Mouse (Mus musculus) forebrain, embryonic 14.5 days (tissue): ENCODE measurements at regions not wholly inside any gene's neighbourhood (a gene's known extent, or its start where the extent isn't known, plus 50 kb on each side); places are given as distances from the start of the nearest gene placed in this dataset.
A peak's percentile ranks its signal among the peaks of the same experiment; 100 is the strongest.

Source experiments
- ATAC-seq: fragments of 200-750 bp; cut with Nextera tagmentation; 2 replicates; pipeline ENCODE4 v1.8.0; 2017; ENCODE audit warnings: mild to moderate bottlenecking, moderate library complexity
- DNase-seq: peaks from one replicate; pipeline ENCODE4 v3.0.0-alpha.2; 2015; ENCODE audit warnings: low spot score
- H3K27ac ChIP-seq: fragments of 300-500 bp; sonication (generic); 2 replicates; pipeline ENCODE4 v1.5.1; 2014; ENCODE audit warnings: low read depth, mild to moderate bottlenecking, control low read depth, low read length, moderate library complexity
- H3K27me3 ChIP-seq: fragments of 300-500 bp; sonication (generic); replicated peaks from 2 replicates; pipeline ENCODE4 v1.6.1; 2014; ENCODE audit warnings: low read length, control low read depth, mixed read lengths; ENCODE audit not compliant: control insufficient read depth, insufficient read depth
- H3K36me3 ChIP-seq: fragments of 300-500 bp; sonication (generic); 2 replicates; pipeline ENCODE4 v1.6.1; 2014; ENCODE audit warnings: low read length, control low read depth; ENCODE audit not compliant: control insufficient read depth, insufficient read depth
- H3K4me1 ChIP-seq: fragments of 300-500 bp; sonication (generic); 2 replicates; pipeline ENCODE4 v1.6.1; 2014; ENCODE audit warnings: antibody characterized with exemption, low read length, control low read depth; ENCODE audit not compliant: control insufficient read depth, insufficient read depth
- H3K4me2 ChIP-seq: fragments of 300-500 bp; sonication (generic); 2 replicates; pipeline ENCODE4 v1.6.1; 2014; ENCODE audit warnings: mild to moderate bottlenecking, control low read depth, low read length
- H3K4me3 ChIP-seq: fragments of 300-500 bp; sonication (generic); 2 replicates; pipeline ENCODE4 v1.5.1; 2014; ENCODE audit warnings: low read depth, low read length, control low read depth
- H3K9ac ChIP-seq: fragments of 300-500 bp; sonication (generic); 2 replicates; pipeline ENCODE4 v1.6.1; 2014; ENCODE audit warnings: mild to moderate bottlenecking, low read length, control low read depth, moderate library complexity
- H3K9me3 ChIP-seq: fragments of 300-500 bp; sonication (generic); replicated peaks from 2 replicates; pipeline ENCODE4 v1.6.1; 2016; ENCODE audit warnings: low read length, control low read depth, mixed read lengths; ENCODE audit not compliant: control insufficient read depth
- WGBS: fragments of 180-500 bp; shearing (Covaris S2); extraction: QIAGEN DNeasy Blood & Tissue Kit; methylation state at CpG from one replicate; pipeline ENCODE4 v1.1.7; 2014; 5-methylcytosine and 5-hydroxymethylcytosine counted together

DNA sequence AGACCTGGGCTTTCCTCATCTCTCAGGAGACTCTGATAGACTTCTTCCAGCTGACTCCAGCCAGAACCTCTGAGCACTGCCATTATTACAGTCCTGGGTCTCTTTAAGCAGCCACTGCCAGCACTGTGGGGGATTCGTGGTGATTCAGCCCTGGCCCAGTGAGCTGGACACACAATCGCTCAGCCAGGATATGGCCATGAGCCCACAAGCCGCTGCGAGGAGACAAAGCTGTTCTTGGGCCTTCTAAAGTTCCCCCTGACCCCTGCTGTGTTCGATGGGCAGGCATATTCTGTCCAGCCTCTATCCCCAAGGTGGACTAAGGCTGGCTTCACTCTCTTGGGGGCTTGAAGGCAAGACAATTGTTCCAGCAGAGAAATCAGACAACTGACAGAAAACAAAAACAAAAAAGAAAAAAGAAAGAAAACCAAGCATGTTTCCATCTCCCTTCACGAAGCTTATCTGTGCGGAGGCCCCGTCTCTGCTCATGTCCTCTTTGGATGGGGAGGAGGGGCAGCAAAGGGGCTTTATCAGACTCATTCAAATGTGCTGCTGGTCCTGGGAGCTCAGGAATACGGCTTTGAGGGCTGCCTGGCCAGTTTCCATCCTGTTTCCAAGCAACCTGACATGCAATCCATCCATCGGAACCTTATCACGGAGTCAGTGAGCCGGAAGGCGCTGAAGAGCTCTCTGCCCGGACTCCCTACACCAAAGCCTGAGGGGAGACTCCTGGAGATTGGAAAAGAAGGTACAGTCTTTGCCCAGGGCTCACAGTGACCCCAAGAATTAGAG lies 362.0 kb downstream of the Sox9 start:
- Histone ChIP-seq H3K9ac (no peak overlapping the region), H3K9me3 (no peaks in the 10 kb centered on the region), H3K4me1 (peaks cover 33% of the 10 kb centered on the region), H3K27ac (peak overlapping the region; percentile 74), H3K4me2 (peak overlapping the region; percentile 38), H3K4me3 (no peak overlapping the region), H3K27me3 (no peaks in the 10 kb centered on the region), H3K36me3 (no peaks in the 10 kb centered on the region)
- peak; percentile 88 for ATAC-seq
- peak; percentile 91 for DNase-seq
- WGBS: 5% methylated on average over 14 of the region's 14 CpGs

DNA sequence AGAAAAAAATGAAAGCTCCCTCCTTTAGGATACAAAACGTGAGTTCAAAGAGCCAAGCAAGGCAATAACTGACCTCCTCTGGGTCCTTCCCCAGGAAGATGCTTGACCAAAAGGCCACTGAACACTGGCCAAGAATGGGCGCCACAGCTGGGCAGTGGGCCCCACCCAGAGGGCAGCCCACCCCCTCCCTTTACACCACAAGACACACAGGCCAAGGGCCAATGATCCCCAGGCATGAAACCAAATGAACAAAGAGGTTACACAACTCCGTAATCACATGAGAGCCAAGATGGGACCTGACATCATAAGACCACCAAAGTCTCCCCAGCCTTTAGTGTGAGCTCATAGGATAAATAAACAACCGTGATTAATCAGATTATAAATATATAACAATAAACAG lies 363.7 kb downstream of the Sox9 start:
- H3K27ac ChIP-seq: no peak overlapping the region
- no peaks in the 10 kb centered on the region for H3K27me3 ChIP-seq
- H3K9me3 ChIP-seq: no peaks in the 10 kb centered on the region
- H3K36me3 ChIP-seq: no peaks in the 10 kb centered on the region
- whole genome bisulfite sequencing: 81% methylated on average over 4 of the region's 4 CpGs
- no peak overlapping the region for H3K4me2 ChIP-seq
- no peak overlapping the region for H3K9ac ChIP-seq
- ATAC-seq (no peak), DNase-seq (no peak)
- no peak overlapping the region for H3K4me3 ChIP-seq
- H3K4me1 ChIP-seq: peaks cover 27% of the 10 kb centered on the region

DNA sequence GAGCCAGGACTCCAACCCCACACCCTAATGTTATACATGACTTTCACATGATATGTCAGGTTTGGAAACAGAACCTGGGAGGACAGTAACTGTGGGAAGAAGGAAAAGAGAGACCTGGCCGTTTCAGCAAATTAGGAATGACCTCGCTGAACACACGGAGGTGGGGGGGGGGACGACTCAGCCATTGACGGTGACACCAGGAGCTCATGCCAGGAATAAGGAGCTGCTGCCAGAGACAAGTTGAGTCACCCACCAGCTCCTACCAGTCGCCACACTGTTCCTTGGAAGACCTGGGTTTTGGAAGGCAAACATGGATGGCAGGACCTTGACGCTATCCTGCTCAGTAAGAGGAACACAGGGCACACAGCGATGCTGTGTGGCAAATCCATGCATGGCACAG lies 364.7 kb downstream of the Sox9 start:
- Histone ChIP-seq H3K36me3 (no peaks in the 10 kb centered on the region), H3K27me3 (no peaks in the 10 kb centered on the region), H3K4me1 (peaks cover 27% of the 10 kb centered on the region), H3K9me3 (no peaks in the 10 kb centered on the region), H3K9ac (no peak overlapping the region), H3K4me2 (no peak overlapping the region), H3K27ac (no peak overlapping the region), H3K4me3 (no peak overlapping the region)
- ATAC-seq (no peak), DNase-seq (no peak)
- WGBS: 83% methylated on average over 8 of the region's 8 CpGs

DNA sequence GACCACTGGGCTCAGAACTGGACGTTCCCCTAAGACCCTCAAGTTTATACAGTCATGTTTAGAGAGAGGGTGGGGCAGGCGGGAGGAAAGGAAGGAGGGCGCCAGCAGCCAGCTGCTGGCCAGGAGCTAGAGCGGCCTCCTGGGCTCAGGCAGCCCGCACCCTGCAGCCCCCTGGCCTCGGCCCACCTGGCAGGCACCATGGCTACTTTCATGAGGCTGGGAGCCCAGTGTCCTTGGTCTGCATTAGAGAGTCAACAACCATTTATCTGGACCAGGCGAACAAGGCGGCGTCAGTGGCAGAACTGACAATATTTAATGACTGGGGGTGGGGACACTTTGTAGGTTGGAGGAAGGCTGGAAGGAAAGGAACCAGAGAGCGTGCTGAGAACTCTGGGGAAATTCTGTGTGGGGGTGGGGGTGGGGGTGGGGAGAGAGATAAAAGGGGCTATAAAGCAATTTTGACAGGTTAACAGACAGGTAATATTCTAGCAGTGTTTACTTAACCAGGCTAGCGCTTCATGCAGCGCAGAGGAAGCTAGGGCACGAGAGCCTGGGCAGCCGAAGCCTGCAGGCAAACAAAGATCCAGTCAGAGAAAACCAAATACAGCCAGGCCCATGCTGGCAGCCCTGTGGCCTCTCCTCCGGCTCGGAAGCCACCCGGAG lies 365.6 kb downstream of the Sox9 start:
- Histone ChIP-seq H3K27me3 (no peaks in the 10 kb centered on the region), H3K9me3 (no peaks in the 10 kb centered on the region), H3K4me1 (peaks cover 26% of the 10 kb centered on the region), H3K27ac (no peak overlapping the region), H3K4me3 (no peak overlapping the region), H3K9ac (no peak overlapping the region), H3K4me2 (no peak overlapping the region), H3K36me3 (no peaks in the 10 kb centered on the region)
- DNase-seq (no peak), ATAC-seq (no peak)
- WGBS: 85% methylated on average over 17 of the region's 17 CpGs

DNA sequence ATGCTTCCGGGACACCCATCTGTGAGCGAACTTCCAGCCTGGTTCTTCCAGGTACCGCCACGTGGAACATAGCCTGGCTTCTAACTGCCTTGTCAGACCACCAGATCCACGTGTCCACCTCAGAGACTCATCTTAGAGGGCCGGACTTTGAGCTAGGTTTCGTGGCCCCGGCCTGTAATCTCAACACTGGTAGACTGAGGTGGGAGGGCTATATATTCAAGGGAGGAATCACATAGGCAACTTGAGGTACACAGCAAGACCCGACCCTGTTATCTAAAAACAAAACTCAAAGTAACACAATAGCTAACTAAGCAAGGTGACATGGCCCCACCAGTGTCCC lies 366.1 kb downstream of the Sox9 start:
- H3K27me3 ChIP-seq: no peaks in the 10 kb centered on the region
- no peak overlapping the region for H3K27ac ChIP-seq
- no peaks in the 10 kb centered on the region for H3K36me3 ChIP-seq
- no peak for ATAC-seq
- peaks cover 21% of the 10 kb centered on the region for H3K4me1 ChIP-seq
- H3K9me3 ChIP-seq: no peaks in the 10 kb centered on the region
- WGBS: 93% methylated on average over 9 of the region's 9 CpGs
- no peak for DNase-seq
- no peak overlapping the region for H3K4me2 ChIP-seq
- no peak overlapping the region for H3K9ac ChIP-seq
- no peak overlapping the region for H3K4me3 ChIP-seq

DNA sequence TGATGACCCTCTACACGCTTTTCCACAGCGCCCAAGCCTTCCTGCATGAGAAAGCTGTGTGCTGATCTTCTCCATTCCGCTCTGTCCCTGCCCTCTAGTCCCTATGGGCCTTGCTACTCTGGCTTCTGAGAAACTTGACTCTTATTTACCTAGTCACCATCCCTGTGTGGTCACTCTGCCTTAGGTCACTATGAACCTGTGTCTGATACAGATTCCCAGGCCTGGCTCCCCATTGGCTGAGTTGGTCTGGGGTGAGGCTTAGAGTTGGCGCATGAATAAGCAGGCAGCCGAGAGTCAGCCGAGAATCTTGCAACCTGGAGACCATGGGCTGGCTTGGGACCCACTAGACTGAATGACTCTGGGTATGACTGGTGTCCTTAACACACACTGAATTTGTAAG lies 373.5 kb downstream of the Sox9 start:
- H3K27me3 ChIP-seq: no peaks in the 10 kb centered on the region
- ATAC-seq (no peak), DNase-seq (no peak)
- H3K9ac ChIP-seq: no peak overlapping the region
- no peak overlapping the region for H3K4me3 ChIP-seq
- 86% methylated on average over 6 of the region's 6 CpGs for WGBS
- H3K36me3 ChIP-seq: no peaks in the 10 kb centered on the region
- H3K9me3 ChIP-seq: no peaks in the 10 kb centered on the region
- H3K27ac ChIP-seq: no peak overlapping the region
- no peak overlapping the region for H3K4me2 ChIP-seq
- no peaks in the 10 kb centered on the region; the same call in 1 of the 2 replicates for H3K4me1 ChIP-seq

DNA sequence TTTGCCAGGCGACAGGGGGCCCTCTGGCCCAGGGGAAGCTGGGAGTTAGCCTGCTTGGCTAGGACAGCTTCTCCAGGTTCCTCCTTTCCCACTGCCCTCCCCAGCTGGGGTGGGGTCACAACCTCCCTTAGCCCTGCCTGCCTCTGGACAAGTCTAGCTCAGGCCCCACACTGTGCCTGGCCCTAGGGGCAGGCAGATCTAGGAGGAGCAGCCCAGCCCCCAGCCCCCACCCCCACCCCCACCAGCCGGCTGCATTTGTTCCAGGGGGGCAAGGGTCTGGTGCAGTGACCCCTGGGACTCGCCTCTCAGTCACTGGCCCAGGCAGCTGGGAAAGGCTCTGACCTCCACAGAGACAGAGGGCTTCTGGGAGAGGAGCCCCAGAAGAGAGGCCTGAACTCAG lies 381.9 kb downstream of the Sox9 start:
- H3K27ac ChIP-seq: no peak overlapping the region
- 0 out of 2 replicates have a peak, but pooled peaks cover 6% of the 10 kb centered on the region for H3K36me3 ChIP-seq
- no peak overlapping the region for H3K4me3 ChIP-seq
- WGBS: 40% methylated on average over 3 of the region's 3 CpGs
- no peaks in the 10 kb centered on the region for H3K9me3 ChIP-seq
- H3K27me3 ChIP-seq: no peaks in the 10 kb centered on the region
- ATAC-seq: no peak
- no peak overlapping the region for H3K9ac ChIP-seq
- DNase-seq: no peak
- H3K4me1 ChIP-seq: peaks cover 27% of the 10 kb centered on the region
- H3K4me2 ChIP-seq: no peak overlapping the region

DNA sequence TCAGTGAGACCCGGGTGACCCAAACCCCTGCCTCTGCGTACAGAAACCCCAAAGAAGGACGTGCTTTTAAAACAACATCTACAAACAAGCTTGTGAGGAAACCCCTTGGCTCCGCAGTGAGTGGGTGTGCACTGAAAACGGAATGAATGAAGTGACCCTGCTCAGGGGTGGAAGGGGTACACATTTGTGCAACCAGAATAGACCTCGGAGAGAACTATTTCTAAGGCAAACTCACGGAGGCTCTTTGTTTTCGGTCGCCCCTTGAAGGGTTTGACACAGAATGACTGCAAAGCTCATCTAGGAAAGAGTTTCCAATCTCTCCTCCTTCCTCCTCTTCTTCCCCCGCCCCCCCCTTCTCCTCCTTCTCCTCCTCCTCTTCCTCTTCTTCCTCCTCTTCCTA lies 382.5 kb downstream of the Sox9 start:
- H3K4me2 ChIP-seq: peak overlapping the region; percentile 51
- H3K9me3 ChIP-seq: no peaks in the 10 kb centered on the region
- DNase-seq (no peak), ATAC-seq (no peak)
- 0 out of 2 replicates have a peak, but pooled peaks cover 6% of the 10 kb centered on the region for H3K36me3 ChIP-seq
- H3K4me1 ChIP-seq: peaks cover 27% of the 10 kb centered on the region
- H3K9ac ChIP-seq: no peak overlapping the region; the same call in 1 of the 2 replicates
- peak overlapping the region; percentile 28; the same call in 1 of the 2 replicates for H3K27ac ChIP-seq
- peak overlapping the region; percentile 24 for H3K4me3 ChIP-seq
- H3K27me3 ChIP-seq: no peaks in the 10 kb centered on the region
- WGBS: 8% methylated on average over 9 of the region's 10 CpGs
